Mouse (Mus musculus): ENCODE data around the gene Rps6ka6. TPM values are rescaled to one million over a fixed set of nuclear protein-coding genes. Genes with fewer than 3 reads are reported as not detected.

Gene Rps6ka6
- total and polyA plus RNA-seq, 2 experiments from 2014 or later = 0.61 to 1.00 TPM

DNA sequence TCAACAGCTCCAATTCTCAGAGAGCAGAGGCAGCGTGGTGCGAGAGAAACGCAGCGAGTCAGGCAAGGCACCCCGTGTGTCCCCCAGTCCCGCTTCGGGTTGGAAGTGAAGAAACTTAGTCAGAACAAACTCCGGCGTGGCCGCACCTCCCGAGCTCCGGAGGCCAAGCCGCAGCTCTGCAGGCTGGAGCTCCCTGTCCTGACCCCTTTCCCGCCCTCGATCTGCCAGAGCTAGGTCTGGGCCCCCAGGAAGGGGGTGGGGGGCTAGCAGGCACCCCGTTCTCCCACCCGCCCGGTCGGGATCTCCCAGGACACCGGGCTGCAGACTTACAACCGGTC is 75.3 kb downstream of the Rps6ka6 start:
- 13% methylated on average over 21 of the region's 21 CpGs for WGBS
- no peaks in the 10 kb centered on the region for H3K4me1 ChIP-seq (ENCODE audit: control insufficient read depth, insufficient read depth)
- no peak for ATAC-seq (ENCODE audit: insufficient read depth, low read depth)
- H3K27me3 ChIP-seq (ENCODE audit: control insufficient read depth, insufficient read depth, low read length) = no peaks in the 10 kb centered on the region
- peak overlapping the region; percentile 84 for H3K4me2 ChIP-seq (ENCODE audit: low read depth, low read length)
- TF ChIP-seq CTCF (IDR thresholded peaks at IDR 0.05; ENCODE audit: low read depth) = no peak
- no peak for TF ChIP-seq EP300 (IDR thresholded peaks at IDR 0.05; ENCODE audit: low read depth)
- peak overlapping the region; percentile 37; the same call in 1 of the 2 replicates for H3K9ac ChIP-seq (replicated peaks; ENCODE audit: low read depth, low read length)
- no peaks in the 10 kb centered on the region for H3K36me3 ChIP-seq (replicated peaks; ENCODE audit: control insufficient read depth, insufficient read depth, low read length)
- no peaks in the 10 kb centered on the region for H3K9me3 ChIP-seq (replicated peaks; ENCODE audit: control insufficient read depth, low read length)
- H3K27ac ChIP-seq (ENCODE audit: low read depth) = no peak overlapping the region
- peak overlapping the region; percentile 59 for H3K4me3 ChIP-seq (ENCODE audit: low read depth, low read length)
- peak; percentile 6 for DNase-seq (ENCODE audit: low spot score)

DNA sequence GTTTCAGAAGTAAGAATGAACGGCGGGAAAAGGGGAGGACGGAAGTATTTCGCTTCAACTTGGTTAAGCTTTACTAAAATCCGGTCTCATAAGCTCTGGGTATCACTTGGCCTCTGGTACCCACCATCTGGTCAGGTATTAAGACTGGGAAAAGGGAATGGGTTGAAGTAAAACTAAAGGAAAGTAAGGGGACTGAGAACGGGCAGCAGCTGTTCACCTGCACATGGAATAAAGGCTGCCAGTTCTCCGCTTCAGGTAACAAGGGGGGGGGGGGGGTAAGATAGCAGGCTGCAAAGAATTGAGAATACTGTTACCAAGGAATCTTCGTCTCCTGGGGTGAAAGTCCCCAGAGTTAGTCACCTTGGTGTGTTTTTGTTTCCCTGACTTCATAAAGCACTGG is 75.7 kb downstream of the Rps6ka6 start:
- no peak for TF ChIP-seq EP300 (IDR thresholded peaks at IDR 0.05; ENCODE audit: low read depth)
- no peak for TF ChIP-seq CTCF (IDR thresholded peaks at IDR 0.05; ENCODE audit: low read depth)
- H3K36me3 ChIP-seq (replicated peaks; ENCODE audit: control insufficient read depth, insufficient read depth, low read length) = no peaks in the 10 kb centered on the region
- H3K27ac ChIP-seq (ENCODE audit: low read depth) = no peak overlapping the region
- 12% methylated on average over 8 of the region's 8 CpGs for WGBS
- no peaks in the 10 kb centered on the region for H3K27me3 ChIP-seq (ENCODE audit: control insufficient read depth, insufficient read depth, low read length)
- DNase-seq (ENCODE audit: low spot score) (no peak), ATAC-seq (ENCODE audit: insufficient read depth, low read depth) (no peak)
- H3K9me3 ChIP-seq (replicated peaks; ENCODE audit: control insufficient read depth, low read length) = no peaks in the 10 kb centered on the region
- no peaks in the 10 kb centered on the region for H3K4me1 ChIP-seq (ENCODE audit: control insufficient read depth, insufficient read depth)
- peak overlapping the region; percentile 59 for H3K4me3 ChIP-seq (ENCODE audit: low read depth, low read length)
- H3K4me2 ChIP-seq (ENCODE audit: low read depth, low read length) = peak overlapping the region; percentile 84
- H3K9ac ChIP-seq (replicated peaks; ENCODE audit: low read depth, low read length) = peak overlapping the region; percentile 37; the same call in 1 of the 2 replicates

GRCm38 (mm10) chrX:111460166-111460565 is 77.6 kb downstream of the Rps6ka6 start:
- Histone ChIP-seq H3K4me3 (ENCODE audit: low read depth, low read length) (no peak overlapping the region), H3K9ac (replicated peaks; ENCODE audit: low read depth, low read length) (no peak overlapping the region), H3K27ac (ENCODE audit: low read depth) (no peak overlapping the region), H3K9me3 (replicated peaks; ENCODE audit: control insufficient read depth, low read length) (no peaks in the 10 kb centered on the region), H3K4me2 (ENCODE audit: low read depth, low read length) (no peak overlapping the region), H3K4me1 (ENCODE audit: control insufficient read depth, insufficient read depth) (no peaks in the 10 kb centered on the region), H3K27me3 (ENCODE audit: control insufficient read depth, insufficient read depth, low read length) (no peaks in the 10 kb centered on the region), H3K36me3 (replicated peaks; ENCODE audit: control insufficient read depth, insufficient read depth, low read length) (no peaks in the 10 kb centered on the region)
- ATAC-seq (ENCODE audit: insufficient read depth, low read depth) (no peak), DNase-seq (ENCODE audit: low spot score) (no peak)
- no peak for TF ChIP-seq CTCF (IDR thresholded peaks at IDR 0.05; ENCODE audit: low read depth)
- no peak for TF ChIP-seq EP300 (IDR thresholded peaks at IDR 0.05; ENCODE audit: low read depth)

DNA sequence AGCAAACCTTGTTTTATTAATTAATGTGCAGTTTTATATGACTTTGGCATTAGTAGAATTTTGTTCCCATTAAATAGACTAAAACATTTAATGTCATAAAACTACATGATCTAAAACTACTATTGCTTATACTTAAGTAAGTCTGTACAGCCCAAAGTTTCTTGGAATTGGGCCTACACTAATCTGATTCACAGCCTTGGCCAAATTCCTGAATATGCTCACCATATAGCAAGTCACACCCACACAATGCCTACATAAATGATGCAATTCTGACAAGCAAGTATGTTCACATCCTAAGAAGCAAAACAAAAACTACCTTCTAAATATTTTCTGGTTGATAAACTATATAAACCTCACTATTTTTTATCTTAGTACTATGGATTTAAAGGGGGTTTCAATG is 101.2 kb downstream of the Rps6ka6 start:
- Histone ChIP-seq H3K27ac (ENCODE audit: low read depth) (no peak overlapping the region), H3K36me3 (replicated peaks; ENCODE audit: control insufficient read depth, insufficient read depth, low read length) (no peaks in the 10 kb centered on the region), H3K4me3 (ENCODE audit: low read depth, low read length) (no peak overlapping the region), H3K9ac (replicated peaks; ENCODE audit: low read depth, low read length) (no peak overlapping the region), H3K4me1 (ENCODE audit: control insufficient read depth, insufficient read depth) (no peaks in the 10 kb centered on the region), H3K4me2 (ENCODE audit: low read depth, low read length) (no peak overlapping the region), H3K27me3 (ENCODE audit: control insufficient read depth, insufficient read depth, low read length) (no peaks in the 10 kb centered on the region), H3K9me3 (replicated peaks; ENCODE audit: control insufficient read depth, low read length) (no peaks in the 10 kb centered on the region)
- TF ChIP-seq CTCF (IDR thresholded peaks at IDR 0.05; ENCODE audit: low read depth) = no peak
- TF ChIP-seq EP300 (IDR thresholded peaks at IDR 0.05; ENCODE audit: low read depth) = no peak
- DNase-seq (ENCODE audit: low spot score) (no peak), ATAC-seq (ENCODE audit: insufficient read depth, low read depth) (no peak)

DNA sequence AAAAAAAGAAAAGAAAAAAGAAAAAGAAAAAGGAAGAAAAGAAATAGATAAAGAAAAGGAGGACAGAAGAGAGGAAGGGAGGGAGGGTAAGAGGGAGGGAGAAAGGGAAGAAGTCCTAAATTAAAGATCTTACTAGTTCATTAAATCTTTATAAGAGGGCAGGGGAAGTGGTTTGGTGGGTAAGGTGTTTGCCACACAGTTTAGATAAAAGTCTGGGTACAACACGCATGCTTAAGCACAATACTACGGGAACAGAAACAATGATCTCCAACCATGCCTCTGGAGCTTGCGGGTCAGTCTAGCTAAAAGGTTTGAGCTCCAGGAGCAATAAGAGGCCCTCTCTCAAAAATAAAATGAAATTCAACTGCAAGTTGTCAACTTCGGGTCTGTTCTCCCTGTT is 123.0 kb downstream of the Rps6ka6 start:
- Histone ChIP-seq H3K4me1 (ENCODE audit: control insufficient read depth, insufficient read depth) (no peaks in the 10 kb centered on the region), H3K4me3 (ENCODE audit: low read depth, low read length) (no peak overlapping the region), H3K36me3 (replicated peaks; ENCODE audit: control insufficient read depth, insufficient read depth, low read length) (no peaks in the 10 kb centered on the region), H3K9ac (replicated peaks; ENCODE audit: low read depth, low read length) (no peak overlapping the region), H3K4me2 (ENCODE audit: low read depth, low read length) (no peak overlapping the region), H3K27ac (ENCODE audit: low read depth) (no peak overlapping the region), H3K27me3 (ENCODE audit: control insufficient read depth, insufficient read depth, low read length) (no peaks in the 10 kb centered on the region), H3K9me3 (replicated peaks; ENCODE audit: control insufficient read depth, low read length) (no peaks in the 10 kb centered on the region)
- no peak for DNase-seq (ENCODE audit: low spot score)
- WGBS = 82% methylated on average over 4 of the region's 4 CpGs
- TF ChIP-seq EP300 (IDR thresholded peaks at IDR 0.05; ENCODE audit: low read depth) (no peak), CTCF (IDR thresholded peaks at IDR 0.05; ENCODE audit: low read depth) (no peak)
- ATAC-seq (ENCODE audit: insufficient read depth, low read depth) = no peak

- WGBS = 79% methylated on average over 2 of the region's 2 CpGs
- no peak overlapping the region for H3K4me2 ChIP-seq (ENCODE audit: low read depth, low read length)
- H3K27me3 ChIP-seq (ENCODE audit: control insufficient read depth, insufficient read depth, low read length) = no peaks in the 10 kb centered on the region
- no peaks in the 10 kb centered on the region for H3K4me1 ChIP-seq (ENCODE audit: control insufficient read depth, insufficient read depth)
- no peak overlapping the region for H3K27ac ChIP-seq (ENCODE audit: low read depth)
- DNase-seq (ENCODE audit: low spot score) (no peak), ATAC-seq (ENCODE audit: insufficient read depth, low read depth) (no peak)
- H3K36me3 ChIP-seq (replicated peaks; ENCODE audit: control insufficient read depth, insufficient read depth, low read length) = no peaks in the 10 kb centered on the region
- TF ChIP-seq EP300 (IDR thresholded peaks at IDR 0.05; ENCODE audit: low read depth) (no peak), CTCF (IDR thresholded peaks at IDR 0.05; ENCODE audit: low read depth) (no peak)
- no peak overlapping the region for H3K4me3 ChIP-seq (ENCODE audit: low read depth, low read length)
- H3K9ac ChIP-seq (replicated peaks; ENCODE audit: low read depth, low read length) = no peak overlapping the region
- no peaks in the 10 kb centered on the region for H3K9me3 ChIP-seq (replicated peaks; ENCODE audit: control insufficient read depth, low read length)
Observed at GRCm38 (mm10) chrX:111404816-111405215, 132.9 kb downstream of the Rps6ka6 start.
